Mouse (Mus musculus): ENCODE results near the gene Olfr632. TPM values are rescaled to one million over a fixed set of nuclear protein-coding genes. Genes with fewer than 3 reads are reported as not detected.
A peak's percentile ranks its signal among the peaks of the same experiment; 100 is the strongest.
"Not testable (repeated sequence)": the region's sequence is repeated elsewhere in the genome, so short reads cannot be mapped to it uniquely, and the experiment has no call there.

Gene Olfr632
- total and polyA plus RNA-seq, 2 experiments from 2014 or later: not detected

DNA sequence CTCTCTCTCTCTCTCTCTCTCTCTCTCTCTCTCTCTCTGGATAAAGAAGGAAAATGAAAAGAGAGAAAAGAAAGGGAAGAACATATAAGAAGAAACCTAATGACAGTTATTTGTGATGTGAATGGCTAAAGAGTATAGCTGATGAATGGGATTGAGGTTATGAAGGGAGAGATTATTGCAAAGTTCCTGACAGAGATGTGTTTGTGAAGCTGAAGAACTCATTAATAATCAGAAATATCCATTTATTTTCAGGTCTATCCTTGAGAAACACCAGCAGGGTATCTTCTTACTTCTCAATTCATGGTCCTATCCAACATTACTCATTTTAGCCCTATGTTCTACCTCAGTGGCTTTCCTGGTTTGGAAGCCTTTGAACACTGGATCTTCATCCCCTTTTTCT lies 5.6 kb upstream of the Olfr632 start, which contains the start of gene Olfr631:
Gene Olfr631, plus strand, starts transcription at position 301 of the 400 bp plus-strand sequence.
- TF ChIP-seq CTCF (IDR thresholded peaks at IDR 0.05; ENCODE audit: low read depth): no peak
- DNase-seq: no peak
- ATAC-seq: no peak
- Histone ChIP-seq H3K9ac (no peak within 1 kb of the TSS), H3K27ac (ENCODE audit: low read depth, low read length) (no peak within 1 kb of the TSS), H3K27me3 (ENCODE audit: insufficient read depth, low read length) (no peaks in the 10 kb centered on the region), H3K4me1 (ENCODE audit: insufficient read depth) (no peaks in the 10 kb centered on the region), H3K9me3 (ENCODE audit: low read length) (no peaks in the 10 kb centered on the region), H3K4me2 (ENCODE audit: low read depth) (no peak within 1 kb of the TSS), H3K36me3 (ENCODE audit: insufficient read depth) (no peaks in the 10 kb centered on the region), H3K4me3 (ENCODE audit: low read depth, low read length) (no peak within 1 kb of the TSS)

GRCm38 (mm10) chr7:103942730-103943129 lies 8.6 kb downstream of the Olfr632 start:
- no peaks in the 10 kb centered on the region for H3K9me3 ChIP-seq (ENCODE audit: low read length)
- 23% methylated on average over 2 of the region's 2 CpGs for WGBS
- ATAC-seq (no peak), DNase-seq (peak; percentile 35)
- H3K4me3 ChIP-seq (ENCODE audit: low read depth, low read length): no peak overlapping the region
- H3K27me3 ChIP-seq (ENCODE audit: insufficient read depth, low read length): no peaks in the 10 kb centered on the region
- no peak overlapping the region for H3K9ac ChIP-seq
- no peak overlapping the region for H3K27ac ChIP-seq (ENCODE audit: low read depth, low read length)
- no peak overlapping the region for H3K4me2 ChIP-seq (ENCODE audit: low read depth)
- TF ChIP-seq CTCF (IDR thresholded peaks at IDR 0.05; ENCODE audit: low read depth): peak; percentile 68
- no peaks in the 10 kb centered on the region for H3K36me3 ChIP-seq (ENCODE audit: insufficient read depth)
- no peaks in the 10 kb centered on the region for H3K4me1 ChIP-seq (ENCODE audit: insufficient read depth)

GRCm38 (mm10) chr7:103944137-103944536 lies 10.0 kb downstream of the Olfr632 start, which contains the start of gene Olfr633:
TSS of gene Olfr633 (plus strand) at chr7:103944437.
- no peak within 1 kb of the TSS for H3K27ac ChIP-seq (ENCODE audit: low read depth, low read length)
- no peak within 1 kb of the TSS for H3K4me3 ChIP-seq (ENCODE audit: low read depth, low read length)
- no peak within 1 kb of the TSS for H3K4me2 ChIP-seq (ENCODE audit: low read depth)
- no peaks in the 10 kb centered on the region for H3K4me1 ChIP-seq (ENCODE audit: insufficient read depth)
- ATAC-seq: no peak
- no peak for TF ChIP-seq CTCF (IDR thresholded peaks at IDR 0.05; ENCODE audit: low read depth)
- no peak within 1 kb of the TSS for H3K9ac ChIP-seq
- H3K36me3 ChIP-seq (ENCODE audit: insufficient read depth): no peaks in the 10 kb centered on the region
- no peak for DNase-seq
- no peaks in the 10 kb centered on the region for H3K27me3 ChIP-seq (ENCODE audit: insufficient read depth, low read length)
- no peaks in the 10 kb centered on the region for H3K9me3 ChIP-seq (ENCODE audit: low read length)

GRCm38 (mm10) chr7:103966873-103967272 lies 32.7 kb downstream of the Olfr632 start:
- not testable (repeated sequence) for DNase-seq; H3K36me3 ChIP-seq (ENCODE audit: insufficient read depth)

DNA sequence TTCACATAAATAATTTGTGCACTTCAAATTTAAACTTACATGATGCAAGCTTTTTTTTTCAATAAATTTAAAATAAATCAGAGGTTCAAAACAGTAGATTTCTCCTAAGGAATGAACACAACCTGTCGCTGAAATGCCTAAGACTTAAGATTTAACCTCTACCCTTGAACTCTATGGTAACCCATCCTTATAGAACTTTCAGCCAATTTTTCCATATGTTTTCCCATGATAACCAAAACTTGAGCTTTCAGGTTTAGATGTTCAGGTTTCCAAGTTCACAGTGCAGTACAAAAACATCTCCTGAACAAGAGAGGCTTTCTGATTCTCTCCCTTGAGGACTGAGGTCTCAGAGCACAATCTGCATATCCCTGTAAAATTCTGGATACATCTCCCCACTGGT lies 36.7 kb downstream of the Olfr632 start, which contains the start of gene Olfr635:
Gene Olfr635, plus strand, starts transcription at position 301 of the 400 bp plus-strand sequence.
- no peak for ATAC-seq
- Histone ChIP-seq H3K4me2 (ENCODE audit: low read depth) (no peak within 1 kb of the TSS), H3K9me3 (ENCODE audit: low read length) (no peaks in the 10 kb centered on the region), H3K4me3 (ENCODE audit: low read depth, low read length) (no peak within 1 kb of the TSS), H3K4me1 (ENCODE audit: insufficient read depth) (no peaks in the 10 kb centered on the region), H3K27me3 (ENCODE audit: insufficient read depth, low read length) (no peaks in the 10 kb centered on the region), H3K9ac (no peak within 1 kb of the TSS), H3K36me3 (ENCODE audit: insufficient read depth) (no peaks in the 10 kb centered on the region), H3K27ac (ENCODE audit: low read depth, low read length) (no peak within 1 kb of the TSS)
- DNase-seq: no peak
- WGBS: 78% methylated on average over 1 of the region's 1 CpGs
- no peak for TF ChIP-seq CTCF (IDR thresholded peaks at IDR 0.05; ENCODE audit: low read depth)

More at GRCm38 (mm10) chr7:103966873-103967272, 32.7 kb downstream of the Olfr632 start:
- 97% methylated on average over 22 of the region's 22 CpGs for WGBS
- not testable (repeated sequence) for H3K27ac ChIP-seq (ENCODE audit: low read depth, low read length); H3K9ac ChIP-seq; ATAC-seq; H3K9me3 ChIP-seq (ENCODE audit: low read length); H3K27me3 ChIP-seq (ENCODE audit: insufficient read depth, low read length); H3K4me3 ChIP-seq (ENCODE audit: low read depth, low read length); H3K4me1 ChIP-seq (ENCODE audit: insufficient read depth); H3K4me2 ChIP-seq (ENCODE audit: low read depth)

DNA sequence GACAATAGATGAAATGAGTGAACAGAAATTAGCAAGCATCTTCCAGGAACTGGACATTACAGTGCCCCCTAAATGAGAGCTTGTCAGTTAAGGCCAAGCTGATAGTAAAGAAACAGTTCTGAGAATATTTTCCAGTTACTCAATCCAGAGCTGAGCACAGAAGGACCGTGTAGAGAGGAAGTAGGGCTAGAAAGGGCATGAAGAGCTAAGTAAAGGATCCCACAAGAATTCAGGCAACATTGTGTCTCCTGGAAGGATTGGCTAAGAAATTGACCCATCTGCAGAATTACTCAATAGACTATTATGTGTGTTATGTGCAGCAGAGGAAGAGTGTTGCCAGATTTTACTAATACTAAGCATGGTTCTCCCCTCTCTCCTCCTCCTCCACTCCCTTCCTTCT lies 37.6 kb downstream of the Olfr632 start:
- DNase-seq: no peak
- TF ChIP-seq CTCF (IDR thresholded peaks at IDR 0.05; ENCODE audit: low read depth): no peak
- Histone ChIP-seq H3K4me2 (ENCODE audit: low read depth) (no peak overlapping the region), H3K27ac (ENCODE audit: low read depth, low read length) (no peak overlapping the region), H3K9me3 (ENCODE audit: low read length) (no peaks in the 10 kb centered on the region), H3K36me3 (ENCODE audit: insufficient read depth) (no peaks in the 10 kb centered on the region), H3K27me3 (ENCODE audit: insufficient read depth, low read length) (no peaks in the 10 kb centered on the region), H3K4me1 (ENCODE audit: insufficient read depth) (no peaks in the 10 kb centered on the region), H3K9ac (no peak overlapping the region), H3K4me3 (ENCODE audit: low read depth, low read length) (no peak overlapping the region)
- ATAC-seq: no peak
- WGBS: 65% methylated on average over 1 of the region's 1 CpGs

Other genes with a start within 250 kb of the Olfr632 start
Only the 30 nearest of the 33 such genes appear.
- gene Olfr628, start 204.0 kb upstream of the Olfr632 start, total RNA-seq (2014; rRNA removed): not detected in 2 replicates
- gene Olfr628, start 204.0 kb upstream of the Olfr632 start, polyA plus RNA-seq (2015; fragmentation: Nextera tagmentation; extraction: Ambion mirVana): not detected in 2 replicates
- gene Olfr629, start 189.4 kb upstream of the Olfr632 start, total RNA-seq (2014; rRNA removed): not detected in 2 replicates
- not detected in 2 replicates for gene Olfr629, start 189.4 kb upstream of the Olfr632 start, polyA plus RNA-seq (2015; fragmentation: Nextera tagmentation; extraction: Ambion mirVana)
- not detected in 2 replicates for gene Olfr630, start 177.0 kb upstream of the Olfr632 start, total RNA-seq (2014; rRNA removed)
- gene Olfr630, start 177.0 kb upstream of the Olfr632 start, polyA plus RNA-seq (2015; fragmentation: Nextera tagmentation; extraction: Ambion mirVana): not detected in 2 replicates
- gene Olfr69, start 162.8 kb upstream of the Olfr632 start, total RNA-seq (2014; rRNA removed): not detected in 2 replicates
- gene Olfr69, start 162.8 kb upstream of the Olfr632 start, polyA plus RNA-seq (2015; fragmentation: Nextera tagmentation; extraction: Ambion mirVana): not detected in 2 replicates
- gene Olfr68, start 154.6 kb upstream of the Olfr632 start, total RNA-seq (2014; rRNA removed): not detected in 2 replicates
- gene Olfr68, start 154.6 kb upstream of the Olfr632 start, polyA plus RNA-seq (2015; fragmentation: Nextera tagmentation; extraction: Ambion mirVana): not detected in 2 replicates
- not detected in 2 replicates for gene Olfr67, start 142.5 kb upstream of the Olfr632 start, total RNA-seq (2014; rRNA removed)
- gene Olfr67, start 142.5 kb upstream of the Olfr632 start, polyA plus RNA-seq (2015; fragmentation: Nextera tagmentation; extraction: Ambion mirVana): not detected in 2 replicates
- 105 and 224 TPM in 2 replicates for gene Hbb-bt, start 120.4 kb upstream of the Olfr632 start, total RNA-seq (2014; rRNA removed)
- gene Hbb-bt, start 120.4 kb upstream of the Olfr632 start, polyA plus RNA-seq (2015; fragmentation: Nextera tagmentation; extraction: Ambion mirVana): 190 and 259 TPM in 2 replicates
- 815 and 1,167 TPM in 2 replicates for gene Hbb-bs, start 106.3 kb upstream of the Olfr632 start, total RNA-seq (2014; rRNA removed)
- gene Hbb-bs, start 106.3 kb upstream of the Olfr632 start, polyA plus RNA-seq (2015; fragmentation: Nextera tagmentation; extraction: Ambion mirVana): 757 and 1,200 TPM in 2 replicates
- not detected in 2 replicates for gene Hbb-bh2, start 93.8 kb upstream of the Olfr632 start, total RNA-seq (2014; rRNA removed)
- not detected in 2 replicates for gene Hbb-bh2, start 93.8 kb upstream of the Olfr632 start, polyA plus RNA-seq (2015; fragmentation: Nextera tagmentation; extraction: Ambion mirVana)
- gene Hbb-bh1, start 91.2 kb upstream of the Olfr632 start, total RNA-seq (2014; rRNA removed): not detected in 2 replicates
- gene Hbb-bh1, start 91.2 kb upstream of the Olfr632 start, polyA plus RNA-seq (2015; fragmentation: Nextera tagmentation; extraction: Ambion mirVana): not detected in 2 replicates
- 1.0 TPM in 1 of 2 replicates, not detected in the other for gene Hbb-y, start 81.1 kb upstream of the Olfr632 start, total RNA-seq (2014; rRNA removed)
- gene Hbb-y, start 81.1 kb upstream of the Olfr632 start, polyA plus RNA-seq (2015; fragmentation: Nextera tagmentation; extraction: Ambion mirVana): 0.87 and 1.3 TPM in 2 replicates
- not detected in 2 replicates for gene Olfr66, start 48.1 kb upstream of the Olfr632 start, total RNA-seq (2014; rRNA removed)
- gene Olfr66, start 48.1 kb upstream of the Olfr632 start, polyA plus RNA-seq (2015; fragmentation: Nextera tagmentation; extraction: Ambion mirVana): not detected in 2 replicates
- gene Olfr64, start 39.9 kb upstream of the Olfr632 start, total RNA-seq (2014; rRNA removed): not detected in 2 replicates
- gene Olfr64, start 39.9 kb upstream of the Olfr632 start, polyA plus RNA-seq (2015; fragmentation: Nextera tagmentation; extraction: Ambion mirVana): not detected in 2 replicates
- not detected in 2 replicates for gene Olfr65, start 30.9 kb upstream of the Olfr632 start, total RNA-seq (2014; rRNA removed)
- not detected in 2 replicates for gene Olfr65, start 30.9 kb upstream of the Olfr632 start, polyA plus RNA-seq (2015; fragmentation: Nextera tagmentation; extraction: Ambion mirVana)
- not detected in 2 replicates for gene Olfr631, start 5.5 kb upstream of the Olfr632 start, total RNA-seq (2014; rRNA removed)
- gene Olfr631, start 5.5 kb upstream of the Olfr632 start, polyA plus RNA-seq (2015; fragmentation: Nextera tagmentation; extraction: Ambion mirVana): not detected in 2 replicates
- not detected in 2 replicates for gene Olfr633, start 10.1 kb downstream of the Olfr632 start, total RNA-seq (2014; rRNA removed)
- gene Olfr633, start 10.1 kb downstream of the Olfr632 start, polyA plus RNA-seq (2015; fragmentation: Nextera tagmentation; extraction: Ambion mirVana): not detected in 2 replicates
- not detected in 2 replicates for gene Olfr635, start 36.8 kb downstream of the Olfr632 start, total RNA-seq (2014; rRNA removed)
- gene Olfr635, start 36.8 kb downstream of the Olfr632 start, polyA plus RNA-seq (2015; fragmentation: Nextera tagmentation; extraction: Ambion mirVana): not detected in 2 replicates
- gene Olfr638, start 64.4 kb downstream of the Olfr632 start, total RNA-seq (2014; rRNA removed): not detected in 2 replicates
- gene Olfr638, start 64.4 kb downstream of the Olfr632 start, polyA plus RNA-seq (2015; fragmentation: Nextera tagmentation; extraction: Ambion mirVana): not detected in 2 replicates
- not detected in 2 replicates for gene Olfr639, start 83.0 kb downstream of the Olfr632 start, total RNA-seq (2014; rRNA removed)
- gene Olfr639, start 83.0 kb downstream of the Olfr632 start, polyA plus RNA-seq (2015; fragmentation: Nextera tagmentation; extraction: Ambion mirVana): not detected in 2 replicates
- gene Olfr640, start 91.2 kb downstream of the Olfr632 start, total RNA-seq (2014; rRNA removed): 0.57 TPM in 1 of 2 replicates, not detected in the other
- gene Olfr640, start 91.2 kb downstream of the Olfr632 start, polyA plus RNA-seq (2015; fragmentation: Nextera tagmentation; extraction: Ambion mirVana): not detected in 2 replicates
- not detected in 2 replicates for gene Olfr641, start 101.1 kb downstream of the Olfr632 start, total RNA-seq (2014; rRNA removed)
- gene Olfr641, start 101.1 kb downstream of the Olfr632 start, polyA plus RNA-seq (2015; fragmentation: Nextera tagmentation; extraction: Ambion mirVana): not detected in 2 replicates
- gene Olfr642, start 118.3 kb downstream of the Olfr632 start, total RNA-seq (2014; rRNA removed): not detected in 2 replicates
- not detected in 2 replicates for gene Olfr642, start 118.3 kb downstream of the Olfr632 start, polyA plus RNA-seq (2015; fragmentation: Nextera tagmentation; extraction: Ambion mirVana)
- gene 4930516K23Rik, start 127.1 kb downstream of the Olfr632 start, total RNA-seq (2014; rRNA removed): not detected in 2 replicates
- gene 4930516K23Rik, start 127.1 kb downstream of the Olfr632 start, polyA plus RNA-seq (2015; fragmentation: Nextera tagmentation; extraction: Ambion mirVana): not detected in 2 replicates
- gene Olfr644, start 137.5 kb downstream of the Olfr632 start, total RNA-seq (2014; rRNA removed): not detected in 2 replicates
- not detected in 2 replicates for gene Olfr644, start 137.5 kb downstream of the Olfr632 start, polyA plus RNA-seq (2015; fragmentation: Nextera tagmentation; extraction: Ambion mirVana)
- gene Olfr645, start 151.1 kb downstream of the Olfr632 start, total RNA-seq (2014; rRNA removed): not detected in 2 replicates
- not detected in 2 replicates for gene Olfr645, start 151.1 kb downstream of the Olfr632 start, polyA plus RNA-seq (2015; fragmentation: Nextera tagmentation; extraction: Ambion mirVana)
- gene Olfr646, start 170.5 kb downstream of the Olfr632 start, total RNA-seq (2014; rRNA removed): not detected in 2 replicates
- not detected in 2 replicates for gene Olfr646, start 170.5 kb downstream of the Olfr632 start, polyA plus RNA-seq (2015; fragmentation: Nextera tagmentation; extraction: Ambion mirVana)
- gene Ubqln5, start 195.5 kb downstream of the Olfr632 start, total RNA-seq (2014; rRNA removed): not detected in 2 replicates
- gene Ubqln5, start 195.5 kb downstream of the Olfr632 start, polyA plus RNA-seq (2015; fragmentation: Nextera tagmentation; extraction: Ambion mirVana): not detected in 2 replicates
- gene Olfr643, start 203.1 kb downstream of the Olfr632 start, total RNA-seq (2014; rRNA removed): not detected in 2 replicates
- gene Olfr643, start 203.1 kb downstream of the Olfr632 start, polyA plus RNA-seq (2015; fragmentation: Nextera tagmentation; extraction: Ambion mirVana): not detected in 2 replicates
- gene Ubqln3, start 208.9 kb downstream of the Olfr632 start, total RNA-seq (2014; rRNA removed): not detected in 2 replicates
- gene Ubqln3, start 208.9 kb downstream of the Olfr632 start, polyA plus RNA-seq (2015; fragmentation: Nextera tagmentation; extraction: Ambion mirVana): not detected in 2 replicates
- gene Ubqlnl, start 216.2 kb downstream of the Olfr632 start, total RNA-seq (2014; rRNA removed): not detected in 2 replicates
- not detected in 2 replicates for gene Ubqlnl, start 216.2 kb downstream of the Olfr632 start, polyA plus RNA-seq (2015; fragmentation: Nextera tagmentation; extraction: Ambion mirVana)